Mouse (Mus musculus): ENCODE data around the gene Hao2. TPM values are rescaled to one million over a fixed set of nuclear protein-coding genes. Genes with fewer than 3 reads are reported as not detected.
A peak's percentile ranks its signal among the peaks of the same experiment; 100 is the strongest.

The Hao2 gene
- polyA plus RNA-seq, 1 experiment from 2014 or later, result 134 TPM

DNA sequence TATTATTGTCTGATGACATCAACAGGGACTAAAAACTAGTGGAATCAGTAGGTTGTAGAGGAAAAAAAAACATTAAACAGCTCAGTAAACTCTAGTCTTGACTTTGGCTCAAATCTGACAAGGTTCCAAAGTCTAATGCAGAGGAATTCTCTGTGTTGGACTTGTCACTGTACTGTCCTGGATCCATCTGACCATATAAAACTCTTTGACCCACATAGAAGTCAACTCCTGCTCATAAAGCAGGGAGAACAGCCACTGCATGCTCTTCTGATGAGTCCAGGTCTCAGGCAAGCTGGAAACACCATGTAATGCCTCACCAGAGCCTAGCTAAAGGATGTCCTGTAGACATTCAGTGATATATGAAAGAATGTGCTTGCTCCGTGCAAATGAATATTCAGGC lies 41.0 kb upstream of the Hao2 start:
- H3K4me1 ChIP-seq (replicated peaks; ENCODE audit: insufficient read depth, low read length), result no peaks in the 10 kb centered on the region
- no peak overlapping the region for H3K9ac ChIP-seq (ENCODE audit: low read depth, low read length)
- no peaks in the 10 kb centered on the region for H3K27me3 ChIP-seq (ENCODE audit: insufficient read depth, low read length)
- H3K4me3 ChIP-seq (replicated peaks; ENCODE audit: low read depth, low read length), result no peak overlapping the region
- H3K36me3 ChIP-seq (ENCODE audit: insufficient read depth, low read length), result no peaks in the 10 kb centered on the region
- ATAC-seq (replicated peaks; ENCODE audit: low FRiP score, low read depth), result peak; percentile 92
- TF ChIP-seq CTCF (IDR thresholded peaks at IDR 0.05; ENCODE audit: low read depth), result no peak
- no peaks in the 10 kb centered on the region for H3K9me3 ChIP-seq (replicated peaks; ENCODE audit: low read length)
- H3K27ac ChIP-seq, result peak overlapping the region; percentile 52; the same call in 1 of the 2 replicates
- WGBS, result 48% methylated on average over 1 of the region's 1 CpGs
- no peak overlapping the region for H3K4me2 ChIP-seq (ENCODE audit: low read length)
- DNase-seq (ENCODE audit: low spot score), result peak; percentile 35

GRCm38 (mm10) chr3:98932421-98932820 lies 39.4 kb upstream of the Hao2 start:
- no peaks in the 10 kb centered on the region for H3K4me1 ChIP-seq (replicated peaks; ENCODE audit: insufficient read depth, low read length)
- H3K27me3 ChIP-seq (ENCODE audit: insufficient read depth, low read length), result no peaks in the 10 kb centered on the region
- H3K4me3 ChIP-seq (replicated peaks; ENCODE audit: low read depth, low read length), result no peak overlapping the region
- no peaks in the 10 kb centered on the region for H3K9me3 ChIP-seq (replicated peaks; ENCODE audit: low read length)
- no peak overlapping the region for H3K4me2 ChIP-seq (ENCODE audit: low read length)
- no peaks in the 10 kb centered on the region for H3K36me3 ChIP-seq (ENCODE audit: insufficient read depth, low read length)
- DNase-seq (ENCODE audit: low spot score), result no peak
- no peak for TF ChIP-seq CTCF (IDR thresholded peaks at IDR 0.05; ENCODE audit: low read depth)
- H3K27ac ChIP-seq, result peak overlapping the region; percentile 52; the same call in 1 of the 2 replicates
- ATAC-seq (replicated peaks; ENCODE audit: low FRiP score, low read depth), result 0 out of 2 replicates have a peak, but pooled peaks have one; percentile 30
- no peak overlapping the region for H3K9ac ChIP-seq (ENCODE audit: low read depth, low read length)

GRCm38 (mm10) chr3:98931836-98932235 lies 38.8 kb upstream of the Hao2 start:
- H3K36me3 ChIP-seq (ENCODE audit: insufficient read depth, low read length), result no peaks in the 10 kb centered on the region
- no peak overlapping the region for H3K4me2 ChIP-seq (ENCODE audit: low read length)
- H3K27me3 ChIP-seq (ENCODE audit: insufficient read depth, low read length), result no peaks in the 10 kb centered on the region
- H3K4me3 ChIP-seq (replicated peaks; ENCODE audit: low read depth, low read length), result no peak overlapping the region
- no peak for TF ChIP-seq CTCF (IDR thresholded peaks at IDR 0.05; ENCODE audit: low read depth)
- H3K4me1 ChIP-seq (replicated peaks; ENCODE audit: insufficient read depth, low read length), result no peaks in the 10 kb centered on the region
- DNase-seq (ENCODE audit: low spot score) (no peak), ATAC-seq (replicated peaks; ENCODE audit: low FRiP score, low read depth) (no peak)
- no peak overlapping the region for H3K27ac ChIP-seq
- H3K9ac ChIP-seq (ENCODE audit: low read depth, low read length), result no peak overlapping the region
- H3K9me3 ChIP-seq (replicated peaks; ENCODE audit: low read length), result no peaks in the 10 kb centered on the region
- WGBS, result 19% methylated on average over 1 of the region's 1 CpGs

DNA sequence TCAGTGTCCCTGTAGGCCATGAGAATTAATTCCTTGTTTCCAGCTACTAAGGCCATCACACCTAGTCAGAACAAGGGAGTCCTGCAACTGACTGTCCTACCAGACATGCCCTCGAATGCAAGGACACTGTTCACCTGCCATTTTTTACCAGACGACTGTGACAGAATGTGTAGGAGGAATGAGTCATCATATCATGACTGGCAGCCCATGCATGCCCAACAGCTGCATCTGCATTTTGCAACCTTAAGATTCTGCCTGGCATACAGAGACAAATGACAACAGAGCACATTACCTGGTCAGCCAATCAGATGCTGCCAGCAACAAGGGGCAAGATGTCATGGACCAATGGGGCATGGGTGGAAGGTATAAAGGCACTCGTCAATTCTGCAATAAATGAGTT lies 27.4 kb upstream of the Hao2 start:
- H3K36me3 ChIP-seq (ENCODE audit: insufficient read depth, low read length), result no peaks in the 10 kb centered on the region
- no peak overlapping the region for H3K4me3 ChIP-seq (replicated peaks; ENCODE audit: low read depth, low read length)
- no peaks in the 10 kb centered on the region for H3K27me3 ChIP-seq (ENCODE audit: insufficient read depth, low read length)
- H3K9ac ChIP-seq (ENCODE audit: low read depth, low read length), result no peak overlapping the region
- DNase-seq (ENCODE audit: low spot score) (no peak), ATAC-seq (replicated peaks; ENCODE audit: low FRiP score, low read depth) (no peak)
- H3K4me1 ChIP-seq (replicated peaks; ENCODE audit: insufficient read depth, low read length), result no peaks in the 10 kb centered on the region
- no peak overlapping the region for H3K27ac ChIP-seq
- H3K9me3 ChIP-seq (replicated peaks; ENCODE audit: low read length), result no peaks in the 10 kb centered on the region
- no peak for TF ChIP-seq CTCF (IDR thresholded peaks at IDR 0.05; ENCODE audit: low read depth)
- WGBS, result 83% methylated on average over 3 of the region's 3 CpGs
- no peak overlapping the region for H3K4me2 ChIP-seq (ENCODE audit: low read length)

DNA sequence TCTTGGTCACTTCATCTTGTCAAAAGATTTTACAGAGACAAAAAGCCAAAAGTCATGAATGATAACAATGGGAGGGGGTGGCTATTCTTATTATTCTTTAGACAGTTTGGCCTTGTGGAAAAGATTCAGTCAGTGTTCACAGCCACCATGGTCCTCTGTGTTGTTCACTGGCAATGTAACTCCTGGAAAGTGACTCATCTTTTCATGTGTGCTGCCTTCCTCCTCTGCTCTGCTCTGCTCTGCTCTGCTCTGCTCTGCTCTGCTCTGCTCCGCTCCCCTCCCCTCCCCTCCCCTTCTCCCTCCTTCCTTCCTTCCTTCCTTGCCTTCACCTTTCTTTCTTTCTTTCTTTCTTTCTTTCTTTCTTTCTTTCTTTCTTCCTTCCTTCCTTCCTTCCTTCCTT lies 24.2 kb upstream of the Hao2 start:
- 60% methylated on average over 1 of the region's 1 CpGs for WGBS
- Histone ChIP-seq H3K9me3 (replicated peaks; ENCODE audit: low read length) (no peaks in the 10 kb centered on the region), H3K4me2 (ENCODE audit: low read length) (no peak overlapping the region), H3K9ac (ENCODE audit: low read depth, low read length) (no peak overlapping the region), H3K4me3 (replicated peaks; ENCODE audit: low read depth, low read length) (no peak overlapping the region), H3K36me3 (ENCODE audit: insufficient read depth, low read length) (no peaks in the 10 kb centered on the region), H3K27me3 (ENCODE audit: insufficient read depth, low read length) (no peaks in the 10 kb centered on the region), H3K27ac (no peak overlapping the region), H3K4me1 (replicated peaks; ENCODE audit: insufficient read depth, low read length) (no peaks in the 10 kb centered on the region)
- no peak for DNase-seq (ENCODE audit: low spot score)
- no peak for ATAC-seq (replicated peaks; ENCODE audit: low FRiP score, low read depth)
- TF ChIP-seq CTCF (IDR thresholded peaks at IDR 0.05; ENCODE audit: low read depth), result no peak

DNA sequence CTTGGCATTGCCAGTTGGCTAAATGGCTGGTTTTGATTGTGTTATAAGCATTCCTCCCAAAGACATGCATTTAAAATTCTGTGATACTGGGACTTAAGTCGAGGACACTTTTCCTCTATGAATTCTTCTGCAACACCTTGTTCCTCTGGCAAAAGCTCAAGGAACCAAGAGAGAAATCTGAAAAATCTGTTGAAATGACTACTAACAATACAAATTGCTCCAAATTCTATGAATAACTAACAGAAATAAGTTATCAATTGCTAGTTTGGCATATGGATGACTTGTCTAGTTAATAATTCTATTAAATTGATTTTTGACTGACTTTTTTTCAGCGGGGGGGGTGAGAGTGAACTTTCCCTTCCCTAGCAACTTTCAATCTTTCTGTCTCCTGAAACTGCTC lies 23.8 kb upstream of the Hao2 start:
- Histone ChIP-seq H3K27me3 (ENCODE audit: insufficient read depth, low read length) (no peaks in the 10 kb centered on the region), H3K4me1 (replicated peaks; ENCODE audit: insufficient read depth, low read length) (no peaks in the 10 kb centered on the region), H3K36me3 (ENCODE audit: insufficient read depth, low read length) (no peaks in the 10 kb centered on the region), H3K4me2 (ENCODE audit: low read length) (no peak overlapping the region), H3K4me3 (replicated peaks; ENCODE audit: low read depth, low read length) (no peak overlapping the region), H3K9ac (ENCODE audit: low read depth, low read length) (no peak overlapping the region), H3K27ac (no peak overlapping the region), H3K9me3 (replicated peaks; ENCODE audit: low read length) (no peaks in the 10 kb centered on the region)
- WGBS, result 79% methylated on average over 2 of the region's 2 CpGs
- no peak for TF ChIP-seq CTCF (IDR thresholded peaks at IDR 0.05; ENCODE audit: low read depth)
- no peak for DNase-seq (ENCODE audit: low spot score)
- ATAC-seq (replicated peaks; ENCODE audit: low FRiP score, low read depth), result no peak

GRCm38 (mm10) chr3:98915659-98916058 lies 22.6 kb upstream of the Hao2 start:
- no peaks in the 10 kb centered on the region for H3K36me3 ChIP-seq (ENCODE audit: insufficient read depth, low read length)
- no peak overlapping the region for H3K27ac ChIP-seq
- H3K4me2 ChIP-seq (ENCODE audit: low read length), result no peak overlapping the region
- H3K4me3 ChIP-seq (replicated peaks; ENCODE audit: low read depth, low read length), result no peak overlapping the region
- 3% methylated on average over 4 of the region's 4 CpGs for WGBS
- no peak overlapping the region for H3K9ac ChIP-seq (ENCODE audit: low read depth, low read length)
- H3K4me1 ChIP-seq (replicated peaks; ENCODE audit: insufficient read depth, low read length), result no peaks in the 10 kb centered on the region
- DNase-seq (ENCODE audit: low spot score) (peak; percentile 61), ATAC-seq (replicated peaks; ENCODE audit: low FRiP score, low read depth) (no peak)
- H3K27me3 ChIP-seq (ENCODE audit: insufficient read depth, low read length), result no peaks in the 10 kb centered on the region
- peak; percentile 80 for TF ChIP-seq CTCF (IDR thresholded peaks at IDR 0.05; ENCODE audit: low read depth)
- H3K9me3 ChIP-seq (replicated peaks; ENCODE audit: low read length), result no peaks in the 10 kb centered on the region
